Mouse (Mus musculus) ovary, postnatal 10 days (tissue): Measurements from ENCODE around the gene Rbm26.
A peak's percentile ranks its signal among the peaks of the same experiment; 100 is the strongest.

Experiments
- DNase-seq: peaks from one replicate; pipeline ENCODE4 v3.0.0; 2022; ENCODE audit warnings: low spot score

Gene Rbm26

GRCm38 (mm10) chr14:105177238-105177693 lies at the start of gene Rbm26:
Gene Rbm26 (minus strand): TSS chr14:105177327.
- DNase-seq: peak; percentile 97

GRCm38 (mm10) chr14:105225790-105226189 lies 48.7 kb upstream of the Rbm26 start:
- no peak for DNase-seq

GRCm38 (mm10) chr14:105222240-105222639 lies 45.1 kb upstream of the Rbm26 start:
- DNase-seq: no peak

- DNase-seq: no peak
Observed at GRCm38 (mm10) chr14:105219525-105220376, 42.6 kb upstream of the Rbm26 start.

- DNase-seq: no peak
Observed at GRCm38 (mm10) chr14:105198401-105198800, 21.3 kb upstream of the Rbm26 start.

GRCm38 (mm10) chr14:105194682-105195081 lies 17.6 kb upstream of the Rbm26 start:
- DNase-seq: no peak

GRCm38 (mm10) chr14:105184866-105185265 lies 7.7 kb upstream of the Rbm26 start:
- no peak for DNase-seq

GRCm38 (mm10) chr14:105182786-105183185 lies 5.7 kb upstream of the Rbm26 start:
- DNase-seq: no peak

- DNase-seq: no peak
Observed at GRCm38 (mm10) chr14:105179733-105180132, 2.6 kb upstream of the Rbm26 start.

- no peak for DNase-seq
Observed at GRCm38 (mm10) chr14:105178996-105179395, 1.9 kb upstream of the Rbm26 start.

- DNase-seq: no peak
Observed at GRCm38 (mm10) chr14:105176381-105177168, 552 bp downstream of the Rbm26 start.

GRCm38 (mm10) chr14:105167181-105167580 lies 9.9 kb downstream of the Rbm26 start:
- DNase-seq: no peak

GRCm38 (mm10) chr14:105164793-105165192 lies 12.3 kb downstream of the Rbm26 start:
- DNase-seq: no peak

GRCm38 (mm10) chr14:105161334-105161733 lies 15.8 kb downstream of the Rbm26 start:
- DNase-seq: no peak

GRCm38 (mm10) chr14:105158526-105158925 lies 18.6 kb downstream of the Rbm26 start:
- no peak for DNase-seq

- DNase-seq: no peak
Observed at GRCm38 (mm10) chr14:105134076-105134475, 43.1 kb downstream of the Rbm26 start.

- no peak for DNase-seq
Observed at GRCm38 (mm10) chr14:105127715-105128385, 49.3 kb downstream of the Rbm26 start.

GRCm38 (mm10) chr14:105124513-105124912 lies 52.6 kb downstream of the Rbm26 start:
- no peak for DNase-seq

GRCm38 (mm10) chr14:105115402-105115801 lies 61.7 kb downstream of the Rbm26 start:
- no peak for DNase-seq

GRCm38 (mm10) chr14:105106252-105106651 lies 70.9 kb downstream of the Rbm26 start:
- no peak for DNase-seq

- DNase-seq: no peak
Observed at GRCm38 (mm10) chr14:105098861-105099260, 78.3 kb downstream of the Rbm26 start.

- DNase-seq: no peak
Observed at GRCm38 (mm10) chr14:105096221-105096620, 80.9 kb downstream of the Rbm26 start.
